Mouse (Mus musculus) macrophage (primary cell): ENCODE data around the gene Eif3b. TPM values are rescaled to one million over a fixed set of nuclear protein-coding genes. Genes with fewer than 3 reads are reported as not detected.
"Not testable (repeated sequence)": the region's sequence is repeated elsewhere in the genome, so short reads cannot be mapped to it uniquely, and the experiment has no call there.

Experiments used
- H3K27ac ChIP-seq: fragments of 350-480 bp; formaldehyde crosslinking; 2 replicates; pipeline ENCODE4 v1.9.0; 2021
- H3K36me3 ChIP-seq: fragments of 350-480 bp; formaldehyde crosslinking; 2 replicates; pipeline ENCODE4 v1.9.0; 2021; ENCODE audit errors: inconsistent target
- H3K4me3 ChIP-seq: fragments of 350-480 bp; formaldehyde crosslinking; 2 replicates; pipeline ENCODE4 v1.9.0; 2021; ENCODE audit errors: inconsistent target
- H3K79me2 ChIP-seq: fragments of 350-480 bp; formaldehyde crosslinking; 2 replicates; pipeline ENCODE4 v1.9.0; 2021; ENCODE audit errors: inconsistent target
- WGBS: methylation state at CpG from one replicate; pipeline ENCODE4 v1.1.7; 2026; ENCODE audit warnings: inconsistent platforms; ENCODE audit not compliant: missing documents; 5-methylcytosine and 5-hydroxymethylcytosine counted together
- polyA plus RNA-seq: library from polyadenylated mRNA; stranded (reverse); fragments of 250-400 nt; gene quantifications from 3 replicates; pipeline ENCODE4 v1.2.4, GENCODE M21; 2018; ENCODE audit warnings: inconsistent platforms

The Eif3b gene
- polyA plus RNA-seq, 1 experiment from 2014 or later = 204 TPM

GRCm38 (mm10) chr5:140418106-140418488, 1.0 kb upstream of the Eif3b start:
- under 1% methylated on average over 12 of the region's 12 CpGs for WGBS
- H3K36me3 ChIP-seq = no peaks in the 10 kb centered on the region
- H3K27ac ChIP-seq = peak overlapping the region; percentile 98
- peaks cover 37% of the 10 kb centered on the region for H3K79me2 ChIP-seq
- H3K4me3 ChIP-seq = peak overlapping the region; percentile 59

- Histone ChIP-seq H3K27ac (peak overlapping the region; percentile 54), H3K36me3 (no peaks in the 10 kb centered on the region), H3K4me3 (peak overlapping the region; percentile 92), H3K79me2 (peaks cover 51% of the 10 kb centered on the region)
- under 1% methylated on average over 55 of the region's 62 CpGs for WGBS
Observed at GRCm38 (mm10) chr5:140419442-140420080, 433 bp downstream of the Eif3b start.

GRCm38 (mm10) chr5:140420616-140421015, 1.5 kb downstream of the Eif3b start:
- peak overlapping the region; percentile 92 for H3K4me3 ChIP-seq
- H3K27ac ChIP-seq = no peak overlapping the region
- 61% methylated on average over 4 of the region's 4 CpGs for WGBS
- H3K79me2 ChIP-seq = peaks cover 62% of the 10 kb centered on the region
- H3K36me3 ChIP-seq = peaks cover 9% of the 10 kb centered on the region; the same call in 1 of the 2 replicates

- Histone ChIP-seq H3K27ac (no peak overlapping the region), H3K79me2 (peaks cover 94% of the 10 kb centered on the region), H3K36me3 (peaks cover 55% of the 10 kb centered on the region), H3K4me3 (no peak overlapping the region)
- WGBS = 98% methylated on average over 12 of the region's 17 CpGs
Observed at GRCm38 (mm10) chr5:140425016-140425783, 6.1 kb downstream of the Eif3b start.

GRCm38 (mm10) chr5:140439117-140439516, 20.0 kb downstream of the Eif3b start:
- no CpG with 5 or more reads among the region's 6 CpGs for WGBS
- H3K4me3 ChIP-seq, H3K79me2 ChIP-seq, H3K27ac ChIP-seq: not testable (repeated sequence)
- H3K36me3 ChIP-seq = peaks cover 73% of the 10 kb centered on the region

- Histone ChIP-seq H3K27ac (no peak overlapping the region), H3K79me2 (no peaks in the 10 kb centered on the region), H3K36me3 (peaks cover 68% of the 10 kb centered on the region), H3K4me3 (no peak overlapping the region)
- 100% methylated on average over 2 of the region's 3 CpGs for WGBS
Observed at GRCm38 (mm10) chr5:140441406-140441805, 22.3 kb downstream of the Eif3b start.

- Histone ChIP-seq H3K27ac (no peak overlapping the region), H3K79me2 (no peaks in the 10 kb centered on the region), H3K4me3 (no peak overlapping the region), H3K36me3 (peaks cover 47% of the 10 kb centered on the region)
- 97% methylated on average over 4 of the region's 4 CpGs for WGBS
Observed at GRCm38 (mm10) chr5:140444012-140444411, 24.9 kb downstream of the Eif3b start.

- no peak within 1 kb of the TSS for H3K27ac ChIP-seq
- H3K36me3 ChIP-seq = peaks cover 39% of the 10 kb centered on the region
- H3K4me3 ChIP-seq = no peak within 1 kb of the TSS
- no peaks in the 10 kb centered on the region for H3K79me2 ChIP-seq
- WGBS = 87% methylated on average over 5 of the region's 5 CpGs
Observed at GRCm38 (mm10) chr5:140445345-140445744, 26.2 kb downstream of the Eif3b start, which contains the start of gene Gm4869. Gene Gm4869 (plus strand): TSS chr5:140445645.

- Histone ChIP-seq H3K4me3 (no peak overlapping the region), H3K27ac (no peak overlapping the region), H3K36me3 (peaks cover 32% of the 10 kb centered on the region), H3K79me2 (no peaks in the 10 kb centered on the region)
- 80% methylated on average over 7 of the region's 7 CpGs for WGBS
Observed at GRCm38 (mm10) chr5:140446054-140446453, 26.9 kb downstream of the Eif3b start.

- no peak overlapping the region for H3K4me3 ChIP-seq
- no peaks in the 10 kb centered on the region for H3K79me2 ChIP-seq
- no peaks in the 10 kb centered on the region for H3K36me3 ChIP-seq
- H3K27ac ChIP-seq = no peak overlapping the region
Observed at GRCm38 (mm10) chr5:140454488-140454887, 35.4 kb downstream of the Eif3b start.

- 73% methylated on average over 2 of the region's 2 CpGs for WGBS
- H3K27ac ChIP-seq = no peak overlapping the region
- H3K36me3 ChIP-seq = no peaks in the 10 kb centered on the region
- no peak overlapping the region for H3K4me3 ChIP-seq
- H3K79me2 ChIP-seq = no peaks in the 10 kb centered on the region
Observed at GRCm38 (mm10) chr5:140455466-140455865, 36.3 kb downstream of the Eif3b start.

GRCm38 (mm10) chr5:140461476-140461875, 42.3 kb downstream of the Eif3b start:
- Histone ChIP-seq H3K4me3 (no peak overlapping the region), H3K36me3 (no peaks in the 10 kb centered on the region), H3K79me2 (no peaks in the 10 kb centered on the region), H3K27ac (no peak overlapping the region)
- WGBS = 92% methylated on average over 3 of the region's 3 CpGs

GRCm38 (mm10) chr5:140463151-140463550, 44.0 kb downstream of the Eif3b start:
- H3K4me3 ChIP-seq, H3K27ac ChIP-seq, H3K79me2 ChIP-seq, H3K36me3 ChIP-seq: not testable (repeated sequence)
- 82% methylated on average over 2 of the region's 2 CpGs for WGBS

- no peak overlapping the region for H3K27ac ChIP-seq
- no peak overlapping the region for H3K4me3 ChIP-seq
- WGBS = 88% methylated on average over 2 of the region's 2 CpGs
Observed at GRCm38 (mm10) chr5:140464943-140465342, 45.8 kb downstream of the Eif3b start.

GRCm38 (mm10) chr5:140472336-140472735, 53.2 kb downstream of the Eif3b start:
- no peak overlapping the region for H3K27ac ChIP-seq
- no peaks in the 10 kb centered on the region for H3K36me3 ChIP-seq
- WGBS = 88% methylated on average over 3 of the region's 3 CpGs
- H3K4me3 ChIP-seq = no peak overlapping the region
- H3K79me2 ChIP-seq = no peaks in the 10 kb centered on the region

More at GRCm38 (mm10) chr5:140464943-140465342, 45.8 kb downstream of the Eif3b start:
- Histone ChIP-seq H3K36me3 (no peaks in the 10 kb centered on the region), H3K79me2 (no peaks in the 10 kb centered on the region)
